Mouse (Mus musculus) embryo, embryonic 9.5 days (tissue): ENCODE results near the gene Myoc.
"Not testable (repeated sequence)": the region's sequence is repeated elsewhere in the genome, so short reads cannot be mapped to it uniquely, and the experiment has no call there.

Experiments
- DNase-seq: peaks from one replicate; pipeline ENCODE4 v3.0.0-alpha.2; 2017; ENCODE audit errors: extremely low spot score

Myoc gene

DNA sequence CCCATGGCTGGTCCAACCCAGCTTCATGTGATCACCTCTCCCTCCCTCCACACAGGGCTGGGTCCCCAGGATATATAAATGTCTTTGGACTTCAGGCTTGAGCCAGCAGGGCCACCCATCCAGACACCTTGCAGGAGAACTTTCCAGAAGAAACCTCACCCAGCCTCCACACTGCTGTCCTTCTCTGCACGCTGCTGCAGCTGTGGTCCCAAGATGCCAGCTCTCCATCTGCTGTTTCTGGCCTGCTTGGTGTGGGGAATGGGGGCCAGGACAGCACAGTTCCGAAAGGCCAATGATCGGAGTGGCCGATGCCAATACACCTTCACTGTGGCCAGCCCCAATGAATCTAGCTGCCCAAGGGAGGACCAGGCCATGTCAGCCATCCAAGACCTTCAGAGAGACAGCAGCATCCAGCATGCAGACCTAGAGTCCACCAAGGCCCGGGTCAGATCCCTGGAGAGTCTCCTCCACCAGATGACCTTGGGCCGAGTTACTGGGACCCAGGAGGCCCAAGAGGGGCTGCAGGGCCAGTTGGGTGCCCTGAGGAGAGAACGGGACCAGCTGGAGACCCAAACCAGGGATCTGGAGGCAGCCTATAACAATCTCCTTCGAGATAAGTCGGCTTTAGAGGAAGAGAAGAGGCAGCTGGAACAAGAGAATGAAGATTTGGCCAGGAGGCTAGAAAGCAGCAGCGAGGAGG is at the start of gene Myoc:
TSS of gene Myoc (plus strand) at position 105 of the 700 bp plus-strand sequence.
- no peak for DNase-seq

DNA sequence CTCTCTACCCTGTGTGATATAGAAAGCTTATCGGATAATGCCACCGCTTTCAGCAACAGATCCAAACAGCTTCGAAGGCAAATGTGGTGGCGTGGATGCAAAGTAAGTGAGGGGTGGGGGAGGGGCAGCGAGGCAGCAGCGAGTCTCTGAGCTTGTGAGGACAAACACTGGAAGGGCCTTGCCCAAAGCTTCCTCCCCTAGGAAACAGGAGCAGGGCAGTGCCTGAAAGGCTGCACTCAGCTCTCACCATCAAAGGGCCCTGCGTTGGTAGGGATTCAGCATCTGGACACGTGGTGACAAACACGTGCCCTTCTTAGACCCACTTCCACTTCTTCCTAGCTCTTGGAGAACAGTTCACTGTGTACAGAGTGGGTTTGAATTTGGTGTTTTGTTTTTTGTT is 49.5 kb upstream of the Myoc start:
- DNase-seq = peak; percentile 74

DNA sequence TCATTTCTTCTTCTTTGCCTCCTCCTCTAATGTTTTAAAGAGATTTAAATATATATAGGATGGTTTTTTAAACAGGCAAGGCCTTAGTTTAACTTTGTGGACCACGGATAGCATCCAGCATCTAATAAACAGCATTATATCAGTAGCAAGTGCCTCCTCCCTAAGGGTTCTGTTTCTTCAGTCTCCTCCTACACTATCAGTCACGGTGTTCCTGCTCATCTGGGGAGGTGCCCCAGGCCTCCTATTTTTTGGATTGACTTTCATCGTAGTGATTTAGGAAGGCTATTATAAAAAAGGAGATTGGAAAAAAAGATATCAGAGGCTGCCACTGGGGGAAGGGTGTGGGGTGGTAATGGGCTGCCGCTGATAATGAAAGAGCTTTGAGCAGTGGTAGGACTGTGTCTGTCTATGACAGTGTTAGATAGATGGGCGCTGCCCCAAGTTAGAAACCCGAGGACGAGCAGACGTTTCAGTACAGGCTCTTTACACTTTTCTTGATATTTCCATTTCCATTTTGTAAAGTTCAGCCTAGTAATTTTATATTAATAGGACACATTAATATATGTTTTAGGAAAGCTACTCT is 48.4 kb upstream of the Myoc start:
- no peak for DNase-seq

DNA sequence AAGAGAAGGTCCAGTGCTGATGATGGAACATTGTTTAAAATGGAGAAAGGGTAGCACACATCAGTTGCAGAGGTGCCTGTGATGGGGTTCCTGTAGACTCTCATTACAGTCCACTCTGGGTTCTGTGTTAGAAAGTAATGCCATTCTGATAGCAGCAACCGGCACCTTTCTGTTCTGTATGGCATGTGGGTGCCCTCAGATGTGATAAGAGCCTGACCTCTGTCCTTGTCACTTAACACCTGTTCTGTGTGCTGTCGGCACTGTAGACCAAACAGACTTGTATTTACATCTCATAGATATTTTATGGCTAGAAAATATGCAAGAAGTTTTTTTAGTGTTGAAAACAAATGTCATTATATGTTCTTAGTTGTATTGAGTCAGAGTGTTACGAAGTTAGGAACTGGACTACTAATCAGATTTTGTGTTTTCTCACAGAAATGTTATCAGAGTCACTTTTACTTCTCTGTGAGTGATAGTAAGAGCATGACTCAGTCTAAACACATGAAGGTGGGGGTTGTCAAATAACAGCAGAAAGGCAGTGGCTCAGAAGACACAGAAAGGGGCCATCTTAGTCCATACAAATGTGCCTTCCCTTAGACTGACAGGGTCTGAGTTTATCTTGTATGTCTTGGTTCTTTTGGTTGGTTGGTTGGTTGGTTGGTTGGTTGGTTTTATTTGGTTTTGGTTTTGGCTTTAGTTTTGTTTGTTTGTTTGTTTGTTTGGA is 41.4 kb upstream of the Myoc start:
- DNase-seq = no peak

DNA sequence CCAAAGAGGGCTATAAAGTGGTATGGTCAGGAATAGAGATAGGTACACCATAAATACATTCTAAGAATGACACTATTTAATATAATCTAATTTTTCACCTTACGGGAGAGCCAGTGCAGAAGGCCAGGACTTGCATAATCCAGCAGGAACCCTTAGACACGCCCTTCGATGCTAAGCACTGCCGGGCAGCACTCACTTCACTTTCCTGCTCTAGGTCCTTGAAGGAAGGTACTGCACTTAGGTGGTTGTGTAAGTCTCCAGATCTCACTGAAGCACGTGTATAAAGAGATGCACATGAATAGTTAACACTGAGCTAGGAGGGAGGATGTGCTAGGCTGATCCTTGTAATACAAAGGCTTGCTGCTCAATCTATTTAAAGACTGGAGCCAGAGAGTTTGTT is 39.3 kb upstream of the Myoc start:
- DNase-seq = no peak

DNA sequence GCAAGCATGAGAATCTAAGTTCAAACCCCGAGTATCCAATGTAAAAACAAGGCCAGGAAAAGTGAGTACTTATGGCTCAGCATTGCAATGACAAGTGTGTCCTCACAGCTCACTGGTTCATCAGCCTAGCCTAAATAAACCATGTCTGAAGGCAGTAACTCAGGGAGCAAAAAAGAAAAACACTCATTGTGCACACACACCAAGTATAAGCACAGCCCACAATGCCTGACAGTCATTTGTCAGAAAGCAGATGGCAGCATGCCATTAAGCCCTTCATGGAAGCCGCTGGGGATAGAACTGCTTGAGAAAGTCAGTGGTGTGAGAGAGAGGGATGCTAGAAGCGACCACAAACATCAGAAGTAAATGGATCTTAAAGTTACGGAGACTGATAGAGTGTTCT is 37.7 kb upstream of the Myoc start:
- no peak for DNase-seq

DNA sequence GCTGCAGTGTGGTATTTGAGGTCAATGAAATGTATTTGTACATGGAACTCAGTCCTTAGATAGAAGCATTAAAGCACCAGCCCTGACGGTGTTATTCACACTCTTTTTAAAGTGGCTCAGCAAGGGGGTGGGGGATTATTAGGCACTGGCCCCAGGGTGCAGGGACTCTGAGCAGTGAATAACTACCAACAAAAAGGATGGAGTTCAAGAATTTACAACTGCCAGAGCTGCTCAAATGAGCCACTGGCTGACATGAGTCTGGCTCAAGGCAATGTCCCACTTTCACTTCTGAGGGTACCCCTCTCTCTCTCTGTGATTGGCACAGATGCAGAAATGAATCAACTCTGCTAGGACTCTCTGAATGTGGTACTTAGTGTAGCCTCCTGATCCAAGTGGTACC is 30.8 kb upstream of the Myoc start:
- no peak for DNase-seq

DNA sequence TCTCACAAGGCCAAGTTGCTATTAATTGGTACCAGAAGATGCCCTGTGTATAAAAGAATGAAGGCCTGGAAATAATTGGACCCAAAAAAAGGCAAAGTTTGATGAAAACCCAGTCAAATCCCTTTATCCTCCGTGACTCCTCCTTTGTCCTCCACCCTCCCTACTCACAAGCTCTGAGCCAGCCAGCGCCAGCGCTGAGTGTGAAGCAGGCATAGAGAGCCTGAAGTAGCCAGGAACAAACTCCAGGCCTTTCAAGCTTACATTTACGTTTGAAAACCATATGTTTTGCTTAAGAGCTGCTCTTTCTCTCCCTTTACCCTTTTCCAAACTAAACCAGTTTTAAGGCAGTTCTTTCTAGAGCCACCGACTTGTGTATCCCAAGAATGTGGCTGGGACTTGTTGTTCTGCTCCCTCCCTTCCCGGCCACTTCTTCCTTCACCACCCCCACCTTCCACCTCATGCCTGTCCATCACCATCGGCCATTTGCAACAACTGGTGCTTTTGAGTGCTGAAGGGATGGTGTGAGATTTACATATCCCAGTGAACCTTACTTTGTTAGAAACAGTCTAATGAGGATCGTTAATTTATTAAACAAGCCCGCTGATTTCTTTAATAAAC is 29.2 kb upstream of the Myoc start:
- no peak for DNase-seq

DNA sequence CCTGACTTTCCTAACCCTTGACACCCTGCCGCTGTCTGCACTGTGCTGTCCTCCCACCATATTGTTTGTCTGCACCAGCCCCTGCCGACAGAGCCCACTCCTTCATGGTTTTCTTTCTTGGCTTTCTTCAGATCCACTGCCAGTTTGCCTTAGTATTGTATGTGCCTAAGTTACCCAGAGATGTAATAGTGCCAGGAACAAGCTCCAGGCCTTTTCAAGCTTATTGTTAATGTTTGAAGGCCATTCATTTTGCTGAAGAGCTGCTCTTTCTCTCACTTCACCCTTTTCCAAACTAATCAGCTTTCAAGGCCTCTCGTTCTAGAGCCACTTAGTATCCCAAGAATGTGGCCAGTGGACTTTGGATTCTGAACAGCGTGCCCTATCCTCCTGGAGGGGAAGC is 27.8 kb upstream of the Myoc start:
- DNase-seq = no peak

DNA sequence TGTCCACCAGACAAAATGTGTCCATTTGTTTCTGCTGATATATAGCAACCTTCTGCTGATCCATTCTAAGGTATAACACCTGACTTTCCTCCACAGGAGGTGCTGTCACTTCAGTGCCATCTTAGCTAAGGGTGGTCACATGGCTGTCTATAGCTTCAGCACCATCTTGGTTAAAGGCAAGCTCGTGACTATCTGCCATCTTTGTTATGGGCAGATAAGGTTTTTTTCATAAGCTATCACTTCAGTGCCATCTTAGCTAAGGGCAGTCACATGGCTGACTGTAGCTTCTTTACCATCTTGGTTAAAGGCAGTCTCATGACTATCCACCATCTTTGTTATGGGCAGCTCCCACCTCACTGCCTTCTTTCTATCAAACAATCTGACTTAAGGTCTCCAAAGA is 23.4 kb upstream of the Myoc start:
- DNase-seq = no peak

DNA sequence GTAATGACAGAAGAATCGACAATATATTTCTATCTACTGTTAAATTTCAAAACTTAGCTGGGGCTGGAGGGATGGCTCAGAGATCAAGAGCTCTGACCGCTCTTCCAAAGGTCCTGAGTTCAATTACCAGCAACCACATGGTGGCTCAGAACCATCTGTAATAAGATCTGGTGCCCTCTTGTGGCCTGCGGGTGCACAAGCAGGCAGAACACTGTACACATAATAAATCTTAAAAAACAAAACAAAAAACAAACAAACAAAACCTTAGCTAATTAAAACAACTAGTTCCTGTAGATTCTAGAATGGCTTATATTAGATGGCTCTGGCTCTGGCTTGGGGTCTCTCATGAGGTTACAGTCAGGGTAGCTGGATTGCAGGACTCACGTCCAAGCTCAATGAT is 18.5 kb upstream of the Myoc start:
- DNase-seq = no peak

DNA sequence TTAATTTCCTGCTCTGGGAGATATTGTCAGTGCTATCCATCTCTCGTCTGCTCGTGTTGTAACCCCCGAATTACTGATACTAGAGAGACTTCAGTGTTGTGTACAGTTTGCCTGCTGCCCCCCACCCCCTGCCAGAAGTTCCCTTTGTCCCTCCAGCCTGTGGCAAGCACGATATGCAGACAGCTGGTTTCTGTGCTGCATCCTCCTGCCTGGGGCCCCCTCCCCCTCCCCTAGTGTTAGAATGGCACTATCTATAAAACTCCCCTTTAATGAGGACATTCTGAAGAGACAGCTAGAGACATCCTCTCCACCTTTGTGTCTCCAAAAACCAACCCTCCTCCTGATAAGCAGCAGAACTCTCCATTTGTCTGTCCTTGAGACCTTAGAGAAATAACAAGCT is 15.1 kb upstream of the Myoc start:
- DNase-seq = no peak

DNA sequence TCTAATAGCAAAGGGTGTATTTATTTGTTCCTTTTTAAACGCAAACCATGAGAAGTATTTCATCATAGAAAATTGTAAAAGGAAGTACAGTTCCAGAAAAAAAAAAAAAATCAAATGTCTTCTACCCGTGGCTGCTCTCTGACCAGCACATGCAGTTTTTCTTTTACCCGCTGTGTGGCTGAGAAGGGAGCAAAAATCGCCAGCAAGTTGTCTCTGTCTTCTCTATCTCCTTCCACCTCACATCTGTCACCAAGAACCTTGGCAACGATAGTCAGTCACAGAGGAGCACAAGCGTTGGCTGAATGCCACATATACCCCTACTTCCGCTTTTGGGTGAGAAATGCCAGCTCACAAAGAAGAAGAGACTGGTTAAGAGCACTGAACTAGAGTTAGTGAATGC is 13.7 kb upstream of the Myoc start:
- no peak for DNase-seq

DNA sequence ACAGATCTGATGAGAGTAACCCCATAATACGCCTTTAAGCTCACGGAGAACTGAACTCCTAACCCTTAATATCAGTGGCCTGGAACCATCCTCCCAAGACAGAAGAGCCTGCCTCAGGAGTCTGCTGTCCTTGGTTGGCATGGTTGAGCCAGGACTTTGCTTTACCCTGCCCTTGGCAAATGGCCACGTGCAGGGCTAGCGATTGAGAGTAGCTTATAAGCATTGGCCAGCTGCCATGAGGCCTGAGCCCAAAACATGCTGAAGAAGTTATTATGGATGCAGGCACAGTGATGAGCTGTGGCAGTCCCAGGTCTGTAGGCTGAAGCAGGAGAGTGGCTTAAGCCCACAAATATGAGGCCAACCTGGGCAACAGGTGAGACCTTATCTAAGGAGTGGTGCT is 11.1 kb upstream of the Myoc start:
- DNase-seq = not testable (repeated sequence)

DNA sequence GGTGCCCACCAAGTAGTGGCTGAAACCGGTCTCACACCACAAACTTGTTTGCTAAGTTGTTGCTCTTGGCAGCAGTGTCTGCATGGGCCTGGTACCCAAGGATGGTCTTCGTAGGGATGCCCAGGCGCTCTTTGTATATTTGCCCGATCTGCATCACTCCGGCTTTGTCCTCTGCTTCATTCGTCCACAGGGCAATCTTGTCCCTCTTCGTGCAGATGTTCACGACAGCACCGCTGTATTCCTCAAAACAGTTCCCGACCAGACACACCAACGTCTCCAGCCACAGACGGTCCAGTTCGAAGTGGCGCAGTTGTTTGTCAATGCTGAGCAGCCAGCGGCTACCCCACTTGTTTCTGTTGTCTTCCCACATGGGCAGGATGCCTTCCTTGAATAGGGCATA is 10.6 kb upstream of the Myoc start:
- not testable (repeated sequence) for DNase-seq

DNA sequence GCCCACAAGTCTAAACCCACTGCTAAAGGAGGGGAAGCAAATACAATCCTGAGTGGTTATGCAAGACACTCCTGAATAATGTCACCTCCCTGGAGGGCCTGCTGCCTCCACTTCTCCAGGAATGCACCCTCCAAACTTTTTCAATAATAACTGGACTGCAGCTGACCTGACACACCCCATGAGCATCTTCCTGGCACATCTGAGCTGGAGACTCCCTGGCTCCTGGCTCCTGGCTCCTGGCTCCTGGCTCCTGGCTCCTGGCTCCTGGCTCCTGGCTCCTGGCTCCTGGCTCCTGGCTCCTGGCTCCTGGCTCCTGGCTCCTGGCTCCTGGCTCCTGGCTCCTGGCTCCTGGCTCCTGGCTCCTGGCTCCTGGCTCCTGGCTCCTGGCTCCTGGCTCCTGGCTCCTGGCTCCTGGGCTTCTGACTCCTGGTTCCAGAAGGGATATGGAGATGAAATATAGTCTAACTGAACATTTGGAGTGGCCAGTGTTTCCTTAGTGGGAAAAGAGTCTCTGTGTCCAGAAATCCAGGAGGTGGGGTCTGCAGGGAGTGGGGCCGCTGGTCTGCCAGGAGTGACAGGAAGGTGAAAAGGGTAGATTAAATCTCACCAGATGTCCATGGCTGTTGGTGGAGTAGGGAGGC is 3.5 kb upstream of the Myoc start:
- DNase-seq = not testable (repeated sequence)

DNA sequence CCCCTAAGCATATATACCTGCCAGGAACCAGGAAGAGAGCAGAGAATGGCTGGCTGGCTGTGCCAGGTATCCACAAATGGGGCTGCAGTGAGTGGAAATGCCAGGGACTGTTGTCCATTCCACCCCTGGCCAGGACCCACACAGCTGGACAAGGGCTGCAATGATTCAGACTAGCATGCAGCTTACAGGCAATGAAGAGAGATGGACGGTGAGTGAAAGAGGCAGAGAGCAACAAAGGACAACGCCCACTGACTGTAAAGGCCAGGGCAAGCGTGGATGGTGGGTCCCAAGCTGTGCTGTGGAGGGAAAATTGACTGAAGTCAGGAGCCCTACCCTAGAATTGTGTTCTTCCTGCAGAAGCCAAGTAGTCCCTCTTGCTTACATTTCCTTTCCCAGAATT is 2.4 kb upstream of the Myoc start:
- no peak for DNase-seq

DNA sequence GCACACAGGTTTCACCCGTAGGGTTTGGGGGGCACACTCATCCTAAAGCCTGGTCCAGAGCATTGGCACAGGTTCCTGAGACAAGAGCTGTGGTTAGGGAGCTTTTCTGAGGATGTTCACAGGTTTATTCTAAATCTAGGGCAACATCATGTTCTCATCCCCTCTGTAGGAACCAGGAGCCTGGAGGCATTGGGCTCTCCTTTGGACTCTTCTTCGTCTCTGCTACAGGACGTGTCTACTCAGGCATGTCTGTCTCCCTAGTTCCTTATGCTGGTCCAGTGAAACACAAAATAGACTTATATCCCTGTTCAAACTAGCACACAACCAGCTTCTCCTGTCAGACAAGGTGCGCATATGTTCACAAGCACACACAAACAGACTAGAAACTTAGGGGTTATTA is 420 bp upstream of the Myoc start:
- DNase-seq = no peak

DNA sequence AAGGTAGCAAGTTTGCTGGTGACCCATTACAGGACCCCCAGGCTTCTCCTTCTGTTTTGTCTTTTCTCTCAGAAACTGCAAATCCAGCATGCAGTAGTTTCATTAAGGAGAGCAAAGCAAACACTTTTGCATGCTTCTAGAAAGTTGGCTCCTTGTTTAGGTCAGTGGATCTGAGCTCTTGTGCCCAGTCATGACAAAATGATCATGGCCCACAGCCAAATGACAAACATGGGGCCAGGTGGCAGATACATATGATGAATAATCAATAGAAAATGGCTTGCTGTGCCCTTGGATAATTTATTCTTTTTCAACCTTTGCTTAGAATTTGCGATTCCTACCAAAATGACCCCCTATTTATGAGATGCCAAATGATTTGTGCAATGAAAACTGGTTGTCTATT is 906 bp downstream of the Myoc start:
- DNase-seq = no peak

DNA sequence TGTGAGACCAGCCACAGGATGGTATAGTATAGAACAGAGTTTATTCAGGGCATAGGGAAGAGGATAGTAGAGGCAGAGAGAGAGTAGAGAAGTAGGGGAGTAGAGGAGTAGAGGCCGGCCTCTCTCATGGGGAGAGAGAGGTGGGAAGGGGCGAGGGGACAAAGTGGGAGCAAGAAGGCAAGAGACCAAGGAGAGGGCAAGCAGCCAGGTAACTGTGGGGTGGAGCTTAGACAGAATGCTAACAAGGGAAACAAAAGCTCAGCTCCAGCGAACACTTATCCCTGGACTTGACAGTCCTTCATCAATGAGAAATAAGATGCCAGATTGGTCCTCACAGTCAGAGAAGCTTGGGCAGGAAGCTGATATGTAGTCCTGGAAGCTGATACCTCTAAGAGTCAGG is 3.6 kb downstream of the Myoc start:
- no peak for DNase-seq

DNA sequence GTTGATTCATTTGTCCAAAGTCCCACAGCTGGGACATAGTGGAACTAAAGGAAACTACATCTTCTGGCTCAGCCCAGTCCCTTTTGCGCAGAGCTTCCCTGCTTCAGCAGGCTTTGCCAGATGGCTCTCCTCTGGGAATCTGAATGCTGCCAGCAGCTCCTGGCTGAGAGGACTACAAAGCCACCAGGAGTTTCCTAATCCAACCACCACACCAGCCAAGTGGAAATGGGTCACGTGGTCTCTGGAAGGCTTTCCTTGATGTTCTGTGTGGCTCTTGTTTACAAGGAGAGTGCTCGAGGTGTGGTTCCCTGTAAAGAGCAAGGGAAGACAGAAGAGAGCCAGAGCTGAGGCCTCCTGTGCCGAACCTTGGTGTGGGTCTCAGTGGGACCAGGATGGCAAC is 4.8 kb downstream of the Myoc start:
- no peak for DNase-seq

DNA sequence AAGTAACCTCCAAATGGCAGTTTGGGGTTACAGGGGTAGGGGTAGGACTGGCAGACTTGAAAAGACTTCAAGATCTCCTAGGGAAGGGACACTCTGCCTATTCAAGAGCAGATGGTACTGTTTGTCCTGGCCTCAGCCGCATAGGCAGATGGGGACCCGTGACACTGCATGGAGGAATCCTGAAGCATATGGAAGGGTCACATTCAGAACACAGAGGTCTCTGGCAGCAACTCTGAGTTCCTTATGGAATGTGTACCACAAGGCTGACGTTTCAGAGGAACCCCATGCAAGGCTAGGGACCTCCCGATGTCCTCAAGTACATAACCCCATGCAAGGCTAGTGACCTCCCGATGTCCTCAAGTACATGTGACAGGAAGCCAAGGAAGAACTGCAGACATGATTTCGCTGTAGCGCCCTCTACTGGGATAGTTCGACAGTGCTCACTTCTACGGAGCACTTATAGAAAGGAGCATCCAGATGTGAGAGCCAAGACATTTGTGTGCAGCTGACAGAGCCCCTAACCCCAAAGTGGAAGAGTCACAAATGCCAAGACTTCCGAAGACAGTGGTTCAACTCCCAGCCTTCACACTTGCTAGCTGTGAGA is 7.2 kb downstream of the Myoc start:
- DNase-seq = no peak
